Mouse (Mus musculus) cerebellum, adult 2 months (tissue): ENCODE measurements around the gene Sec23b. TPM values are rescaled to one million over a fixed set of nuclear protein-coding genes. Genes with fewer than 3 reads are reported as not detected.
A peak's percentile ranks its signal among the peaks of the same experiment; 100 is the strongest.

Experiments
- DNase-seq, 2 experiments: peaks; one replicate each; pipeline ENCODE4 v3.0.0; 2021
- H3K27ac ChIP-seq: fragments of 200-500 bp; 2 replicates; pipeline ENCODE4 v1.5.1; 2012; ENCODE audit warnings: low read length, control low read depth, inconsistent platforms; ENCODE audit not compliant: insufficient read depth
- H3K27me3 ChIP-seq: fragments of 200-500 bp; 2 replicates; pipeline ENCODE4 v1.6.1; 2012; ENCODE audit warnings: inconsistent platforms, mild to moderate bottlenecking, low read length, moderate library complexity; ENCODE audit not compliant: control insufficient read depth, insufficient read depth
- H3K4me1 ChIP-seq: fragments of 200-500 bp; 2 replicates; pipeline ENCODE4 v1.6.1; 2011; ENCODE audit warnings: low read length; ENCODE audit not compliant: control insufficient read depth, insufficient read depth
- H3K4me3 ChIP-seq: fragments of 200-500 bp; replicated peaks from 2 replicates; pipeline ENCODE3; 2011; ENCODE audit warnings: mild to moderate bottlenecking, low read depth, low read length, control low read depth; ENCODE audit not compliant: insufficient read depth
- CTCF ChIP-seq: fragments of 200-500 bp; IDR thresholded peaks from 2 replicates; pipeline ENCODE4 v1.5.1; 2011; ENCODE audit warnings: low read depth, mild to moderate bottlenecking, control low read depth, low read length, moderate library complexity, borderline replicate concordance; ENCODE audit not compliant: insufficient read depth
- POLR2A ChIP-seq: fragments of 200-500 bp; IDR thresholded peaks from 2 replicates; pipeline ENCODE4 v1.6.1; 2011; ENCODE audit warnings: low read length, control low read depth, borderline replicate concordance; ENCODE audit not compliant: insufficient read depth
- WGBS: fragments of 180-500 bp; shearing (Covaris S2); methylation state at CpG from one replicate; pipeline ENCODE4 v1.1.7; 2018; 5-methylcytosine and 5-hydroxymethylcytosine counted together
- polyA plus RNA-seq: library from polyadenylated mRNA; depleted of rRNA; stranded (reverse); fragments of >200 nt; gene quantifications from 2 replicates; pipeline ENCODE4 v1.2.3, GENCODE M21; 2012

The Sec23b gene
- polyA plus RNA-seq, 1 experiment = 65.3 TPM

DNA sequence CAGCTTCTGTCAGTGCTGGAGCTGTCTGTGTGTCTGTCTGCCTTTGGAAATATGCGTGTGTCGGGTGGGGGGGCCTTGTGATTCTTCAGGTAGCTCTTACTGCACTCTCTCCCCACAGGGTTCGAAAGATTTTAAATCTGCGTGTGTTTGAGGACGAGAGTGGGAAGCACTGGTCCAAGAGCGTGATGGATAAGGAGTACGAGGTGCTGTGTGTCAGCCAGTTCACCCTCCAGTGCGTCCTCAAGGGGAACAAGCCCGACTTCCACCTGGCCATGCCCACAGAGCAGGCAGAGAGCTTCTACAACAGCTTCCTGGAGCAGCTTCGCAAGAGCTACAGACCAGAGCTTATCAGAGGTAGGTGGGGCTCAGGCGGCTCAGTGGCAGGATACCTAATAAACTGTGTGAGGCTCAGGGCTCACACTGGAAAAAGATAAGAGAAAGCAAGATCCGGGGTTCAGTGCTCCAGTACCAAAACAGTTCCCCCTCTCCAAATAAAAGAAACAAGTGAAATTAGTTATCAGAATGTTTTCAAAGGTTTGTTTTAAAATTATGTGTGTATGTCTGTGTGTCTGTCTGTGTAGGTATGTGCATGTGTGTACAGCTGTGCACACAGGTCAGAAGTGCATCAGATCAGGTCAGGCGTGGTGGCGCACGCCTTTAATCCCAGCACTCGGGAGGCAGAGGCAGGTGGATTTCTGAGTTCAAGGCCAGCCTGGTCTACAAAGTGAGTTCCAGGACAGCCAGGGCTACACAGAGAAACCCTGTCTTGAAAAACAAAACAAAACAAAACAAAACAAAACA, 61.2 kb downstream of the Sec23b start:
- no peak for TF ChIP-seq CTCF
- no peak for TF ChIP-seq POLR2A
- H3K27me3 ChIP-seq = no peaks in the 10 kb centered on the region
- H3K27ac ChIP-seq = no peak overlapping the region
- WGBS = 92% methylated on average over 16 of the region's 16 CpGs
- H3K4me1 ChIP-seq = peaks cover 5% of the 10 kb centered on the region
- no peak for DNase-seq
- H3K4me3 ChIP-seq = no peak overlapping the region

- 6% methylated on average over 6 of the region's 6 CpGs for WGBS
- Histone ChIP-seq H3K27ac (no peak overlapping the region), H3K27me3 (no peaks in the 10 kb centered on the region), H3K4me1 (peaks cover 5% of the 10 kb centered on the region), H3K4me3 (no peak overlapping the region)
- DNase-seq = peak; percentile 46 to 64
- TF ChIP-seq POLR2A (no peak), CTCF (no peak)
Measured at GRCm38 (mm10) chr2:144621491-144621890, 65.5 kb downstream of the Sec23b start.

DNA sequence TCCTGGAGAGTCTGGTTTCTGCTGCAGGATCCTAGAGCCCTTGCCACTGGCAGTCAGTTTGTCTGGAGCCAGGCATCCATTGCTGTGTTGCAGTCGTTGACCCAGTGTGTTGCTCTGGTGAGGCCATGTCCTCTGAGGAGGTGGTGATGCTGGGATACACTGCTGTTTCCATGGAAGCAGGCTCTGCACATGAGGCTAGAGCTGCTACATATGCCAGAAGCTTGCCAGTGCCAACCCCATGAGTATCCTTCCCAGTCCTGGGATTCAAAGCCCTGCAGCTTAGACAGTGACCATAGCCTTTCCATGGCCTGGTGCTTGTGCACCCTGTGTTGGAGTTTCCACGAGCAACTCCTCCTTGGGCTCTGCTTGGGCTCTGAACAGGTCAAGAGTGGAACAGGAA, 77.5 kb downstream of the Sec23b start:
- no peak for TF ChIP-seq CTCF
- no peak for TF ChIP-seq POLR2A
- Histone ChIP-seq H3K4me1 (no peaks in the 10 kb centered on the region), H3K27me3 (no peaks in the 10 kb centered on the region), H3K27ac (no peak overlapping the region), H3K4me3 (no peak overlapping the region)
- 67% methylated on average over 2 of the region's 2 CpGs for WGBS
- no peak for DNase-seq

- Histone ChIP-seq H3K4me1 (no peaks in the 10 kb centered on the region), H3K27me3 (no peaks in the 10 kb centered on the region), H3K27ac (no peak overlapping the region), H3K4me3 (no peak overlapping the region)
- no peak for DNase-seq
- WGBS = 75% methylated on average over 5 of the region's 5 CpGs
- no peak for TF ChIP-seq POLR2A
- no peak for TF ChIP-seq CTCF
Measured at GRCm38 (mm10) chr2:144634231-144634630, 78.2 kb downstream of the Sec23b start.

- H3K27ac ChIP-seq = no peak overlapping the region
- TF ChIP-seq POLR2A (no peak), CTCF (no peak)
- no peaks in the 10 kb centered on the region for H3K27me3 ChIP-seq
- no peak overlapping the region for H3K4me3 ChIP-seq
- 63% methylated on average over 2 of the region's 2 CpGs for WGBS
- no peak for DNase-seq
- H3K4me1 ChIP-seq = no peaks in the 10 kb centered on the region
Measured at GRCm38 (mm10) chr2:144634729-144635128, 78.7 kb downstream of the Sec23b start.

- no peak overlapping the region for H3K4me3 ChIP-seq
- no peaks in the 10 kb centered on the region for H3K27me3 ChIP-seq
- H3K27ac ChIP-seq = no peak overlapping the region
- peak; percentile 97 for TF ChIP-seq CTCF
- no peak for TF ChIP-seq POLR2A
- DNase-seq = peak; percentile 56 to 67
- WGBS = 18% methylated on average over 5 of the region's 5 CpGs
- no peaks in the 10 kb centered on the region for H3K4me1 ChIP-seq
Measured at GRCm38 (mm10) chr2:144635644-144636320, 79.8 kb downstream of the Sec23b start.

GRCm38 (mm10) chr2:144637204-144637603, 81.2 kb downstream of the Sec23b start:
- 90% methylated on average over 4 of the region's 4 CpGs for WGBS
- H3K27ac ChIP-seq = no peak overlapping the region
- no peak for DNase-seq
- no peaks in the 10 kb centered on the region for H3K27me3 ChIP-seq
- no peaks in the 10 kb centered on the region for H3K4me1 ChIP-seq
- no peak overlapping the region for H3K4me3 ChIP-seq
- TF ChIP-seq CTCF (no peak), POLR2A (no peak)
